Mouse (Mus musculus) lung, postnatal 0 days (tissue): ENCODE measurements around the gene Gfpt2. TPM values are rescaled to one million over a fixed set of nuclear protein-coding genes. Genes with fewer than 3 reads are reported as not detected.

Source experiments
- ATAC-seq: fragments of 200-750 bp; cut with Nextera tagmentation; 2 replicates; pipeline ENCODE4 v1.8.0; 2017; ENCODE audit warnings: moderate library complexity
- DNase-seq: peaks from one replicate; pipeline ENCODE4 v3.0.0-alpha.2; 2016; ENCODE audit warnings: low spot score
- H3K27ac ChIP-seq: fragments of 300-500 bp; sonication (generic); 2 replicates; pipeline ENCODE4 v1.5.1; 2014; ENCODE audit warnings: antibody characterized with exemption, mild to moderate bottlenecking, low read length, mixed read lengths
- H3K27me3 ChIP-seq: fragments of 300-500 bp; sonication (generic); replicated peaks from 2 replicates; pipeline ENCODE4 v1.6.1; 2014; ENCODE audit warnings: low read length, mixed read lengths; ENCODE audit not compliant: insufficient read depth
- H3K36me3 ChIP-seq: fragments of 300-500 bp; sonication (generic); 2 replicates; pipeline ENCODE4 v1.6.1; 2014; ENCODE audit warnings: low read length, mixed read lengths; ENCODE audit not compliant: insufficient read depth
- H3K4me1 ChIP-seq: fragments of 300-500 bp; sonication (generic); 2 replicates; pipeline ENCODE4 v1.6.1; 2014; ENCODE audit warnings: antibody characterized with exemption, low read depth, low read length, mixed read lengths; ENCODE audit not compliant: insufficient read depth
- H3K4me2 ChIP-seq: fragments of 300-500 bp; sonication (generic); replicated peaks from 2 replicates; pipeline ENCODE4 v1.6.1; 2014; ENCODE audit warnings: low read depth, mild to moderate bottlenecking, low read length, moderate library complexity, mixed read lengths
- H3K4me3 ChIP-seq: fragments of 300-500 bp; sonication (generic); 2 replicates; pipeline ENCODE4 v1.5.1; 2014; ENCODE audit warnings: low read depth, low read length
- H3K9ac ChIP-seq: fragments of 300-500 bp; sonication (generic); replicated peaks from 2 replicates; pipeline ENCODE4 v1.6.1; 2014; ENCODE audit warnings: low read depth, mild to moderate bottlenecking
- H3K9me3 ChIP-seq: fragments of 300-500 bp; sonication (generic); 2 replicates; pipeline ENCODE4 v1.6.1; 2016; ENCODE audit warnings: low read length, mixed read lengths
- CTCF ChIP-seq: IDR thresholded peaks from 2 replicates; pipeline ENCODE4 v1.5.1; 2016; ENCODE audit warnings: antibody characterized with exemption, mild to moderate bottlenecking
- EP300 ChIP-seq: IDR thresholded peaks from 2 replicates; pipeline ENCODE4 v1.6.1; 2016; ENCODE audit warnings: antibody characterized with exemption, mild to moderate bottlenecking, control low read depth
- WGBS: fragments of 180-500 bp; shearing (Covaris S2); extraction: QIAGEN DNeasy Blood & Tissue Kit; methylation state at CpG from one replicate; pipeline ENCODE4 v1.1.7; 2014; 5-methylcytosine and 5-hydroxymethylcytosine counted together
- polyA plus RNA-seq: library from polyadenylated mRNA; unstranded; fragments of >200 nt; fragmentation: Nextera tagmentation; extraction: Ambion mirVana; gene quantifications from 2 replicates; pipeline ENCODE4 v1.2.1, GENCODE M21; 2015

Gfpt2 gene
- polyA plus RNA-seq, 1 experiment from 2014 or later = 4.5 TPM

DNA sequence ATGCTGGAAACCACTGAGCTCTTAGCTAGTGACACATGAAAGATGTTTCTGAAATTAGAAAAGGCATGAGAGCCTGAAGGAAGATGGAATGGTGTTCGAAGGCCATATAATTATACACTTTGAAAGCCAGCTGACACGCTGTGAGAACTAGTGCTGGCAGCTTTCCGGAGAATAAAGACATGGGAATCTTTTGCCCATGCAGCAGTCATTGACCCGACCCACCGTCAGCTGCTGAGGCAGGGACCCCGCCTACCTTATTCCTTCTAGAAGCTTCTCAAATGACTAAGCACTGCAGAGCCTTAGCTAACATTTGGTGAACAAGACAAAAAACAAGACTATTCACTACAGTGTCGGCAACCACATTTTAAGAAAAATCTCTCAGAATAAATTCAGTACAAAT, 25.7 kb downstream of the Gfpt2 start:
- TF ChIP-seq CTCF (no peak), EP300 (no peak)
- Histone ChIP-seq H3K27me3 (no peaks in the 10 kb centered on the region), H3K4me3 (no peak overlapping the region), H3K9ac (no peak overlapping the region), H3K9me3 (no peaks in the 10 kb centered on the region), H3K27ac (no peak overlapping the region), H3K4me2 (no peak overlapping the region), H3K4me1 (no peaks in the 10 kb centered on the region), H3K36me3 (no peaks in the 10 kb centered on the region)
- no peak for DNase-seq
- 84% methylated on average over 7 of the region's 7 CpGs for WGBS
- no peak for ATAC-seq

DNA sequence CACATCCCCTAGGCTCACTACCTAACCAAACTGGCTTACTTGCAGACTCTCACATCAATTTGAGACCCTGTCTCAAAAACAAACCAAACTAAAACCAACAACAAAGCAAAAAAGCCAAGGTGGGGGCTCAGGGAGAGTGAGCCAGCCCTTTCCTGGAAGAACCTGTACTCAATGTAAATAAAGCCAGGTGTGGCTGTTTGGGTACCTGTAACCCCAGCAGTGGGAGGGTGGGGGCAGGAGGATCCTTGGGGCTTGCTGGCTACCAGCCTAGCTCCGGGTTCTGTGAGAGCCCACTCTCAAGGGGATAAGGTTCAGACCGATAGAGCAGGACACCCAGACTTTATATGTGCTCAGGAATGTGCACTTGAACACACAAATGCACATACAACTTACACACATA, 26.9 kb downstream of the Gfpt2 start:
- TF ChIP-seq EP300 = no peak
- Histone ChIP-seq H3K36me3 (no peaks in the 10 kb centered on the region), H3K4me2 (no peak overlapping the region), H3K4me3 (no peak overlapping the region), H3K9me3 (no peaks in the 10 kb centered on the region), H3K9ac (no peak overlapping the region), H3K4me1 (no peaks in the 10 kb centered on the region), H3K27me3 (no peaks in the 10 kb centered on the region), H3K27ac (no peak overlapping the region)
- 70% methylated on average over 2 of the region's 2 CpGs for WGBS
- DNase-seq (no peak), ATAC-seq (no peak)

DNA sequence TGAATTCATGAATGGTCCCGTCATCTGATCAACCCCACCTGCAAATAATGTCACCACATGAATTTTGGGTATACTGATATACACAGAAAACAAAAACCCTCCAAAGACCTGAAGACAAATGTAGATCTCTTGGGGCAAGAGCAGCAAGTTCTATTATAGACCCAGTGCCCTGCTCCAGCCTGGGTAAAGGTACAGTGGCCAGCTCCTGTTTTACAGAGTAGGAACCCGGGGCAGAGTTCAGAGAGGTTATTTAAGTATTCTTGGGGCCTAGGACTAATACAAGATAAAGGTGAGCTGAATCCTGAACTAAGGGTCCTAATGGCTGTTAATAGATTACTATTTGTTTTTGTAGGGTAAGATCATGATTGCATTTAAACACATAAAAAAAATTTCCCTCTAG, 27.6 kb downstream of the Gfpt2 start:
- Histone ChIP-seq H3K4me2 (no peak overlapping the region), H3K9ac (no peak overlapping the region), H3K27me3 (no peaks in the 10 kb centered on the region), H3K4me1 (no peaks in the 10 kb centered on the region), H3K36me3 (no peaks in the 10 kb centered on the region), H3K4me3 (no peak overlapping the region), H3K9me3 (no peaks in the 10 kb centered on the region), H3K27ac (no peak overlapping the region)
- ATAC-seq = no peak
- WGBS = 74% methylated on average over 2 of the region's 2 CpGs
- no peak for DNase-seq
- TF ChIP-seq EP300 (no peak), CTCF (no peak)

DNA sequence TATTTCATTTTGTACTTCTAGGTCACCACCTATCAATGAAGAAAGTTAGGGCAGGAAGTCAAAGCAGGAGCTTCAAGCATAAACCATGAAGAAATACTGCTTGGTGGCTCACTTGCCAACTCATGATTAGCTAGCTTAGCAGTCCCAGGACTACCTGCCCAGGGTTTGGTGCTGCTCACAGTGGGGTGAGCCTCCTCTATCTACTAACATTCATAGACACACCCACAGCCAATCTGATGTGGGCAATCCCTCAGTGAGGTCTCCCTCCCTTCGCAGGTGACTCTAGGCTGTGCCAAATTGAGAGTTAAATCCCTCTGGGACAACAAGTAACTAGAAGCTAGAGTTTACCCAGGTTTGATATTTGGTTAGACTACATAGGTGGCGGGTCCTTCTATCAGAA, 28.4 kb downstream of the Gfpt2 start:
- Histone ChIP-seq H3K4me1 (no peaks in the 10 kb centered on the region), H3K27ac (no peak overlapping the region), H3K9ac (no peak overlapping the region), H3K4me2 (no peak overlapping the region), H3K36me3 (no peaks in the 10 kb centered on the region), H3K27me3 (no peaks in the 10 kb centered on the region), H3K9me3 (no peaks in the 10 kb centered on the region), H3K4me3 (no peak overlapping the region)
- TF ChIP-seq CTCF = no peak
- TF ChIP-seq EP300 = no peak
- no peak for DNase-seq
- no peak for ATAC-seq
- 89% methylated on average over 2 of the region's 2 CpGs for WGBS

DNA sequence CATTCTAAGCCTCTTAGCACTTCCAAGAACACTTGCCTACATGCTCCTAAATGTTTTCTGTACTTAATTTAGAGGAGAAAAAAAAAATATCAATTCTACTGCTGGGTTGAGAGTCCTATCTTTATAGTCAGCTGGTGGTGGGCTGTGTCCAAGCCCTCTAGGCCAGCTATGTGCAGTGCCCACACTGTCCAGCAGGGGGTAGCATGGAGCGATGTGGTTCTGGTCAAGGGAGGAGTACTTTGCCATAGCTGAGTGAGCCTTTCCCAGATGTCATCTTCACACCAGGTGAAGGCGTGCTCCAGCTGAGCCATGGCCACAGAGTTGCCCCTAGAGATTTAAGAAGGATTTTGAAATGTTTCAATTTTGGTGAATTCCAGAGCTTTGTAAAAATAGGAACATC, 30.9 kb downstream of the Gfpt2 start:
- TF ChIP-seq CTCF (peak; percentile 96), EP300 (no peak)

DNA sequence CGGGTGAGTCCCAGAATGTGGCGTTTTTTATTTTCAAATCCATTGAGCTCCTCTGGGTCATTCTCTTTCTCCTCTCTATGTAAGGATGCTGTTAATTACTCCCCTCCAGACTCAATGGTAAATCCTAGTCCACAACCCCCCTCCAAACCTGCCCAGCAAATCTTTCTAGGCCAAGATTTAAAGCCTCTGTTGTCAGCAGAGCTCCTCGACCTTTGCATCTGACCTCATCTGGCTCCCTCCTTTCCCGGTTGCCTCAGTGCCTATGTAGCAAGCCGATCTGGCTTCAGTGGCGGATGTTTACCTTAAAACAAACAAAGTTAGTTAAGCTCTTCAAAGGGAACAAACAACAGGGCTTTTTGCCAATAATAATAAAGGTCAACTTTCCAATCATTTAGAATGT, 33.3 kb downstream of the Gfpt2 start:
- Histone ChIP-seq H3K4me2 (no peak overlapping the region), H3K4me1 (no peaks in the 10 kb centered on the region), H3K9ac (no peak overlapping the region), H3K27ac (no peak overlapping the region), H3K4me3 (no peak overlapping the region), H3K36me3 (no peaks in the 10 kb centered on the region), H3K9me3 (no peaks in the 10 kb centered on the region), H3K27me3 (no peaks in the 10 kb centered on the region)
- ATAC-seq (0 out of 2 replicates have a peak, but pooled peaks have one; percentile 25), DNase-seq (peak; percentile 73)
- peak; percentile 52; the same call in 1 of the 2 replicates for TF ChIP-seq EP300
- no peak for TF ChIP-seq CTCF
- WGBS = 29% methylated on average over 6 of the region's 6 CpGs

More for the DNA sequence above, 30.9 kb downstream of the Gfpt2 start:
- ATAC-seq = peak; percentile 43; the same call in 1 of the 2 replicates
- WGBS = 37% methylated on average over 2 of the region's 2 CpGs
- Histone ChIP-seq H3K27me3 (no peaks in the 10 kb centered on the region), H3K27ac (no peak overlapping the region), H3K9me3 (no peaks in the 10 kb centered on the region), H3K4me2 (no peak overlapping the region), H3K36me3 (no peaks in the 10 kb centered on the region), H3K4me3 (no peak overlapping the region), H3K4me1 (no peaks in the 10 kb centered on the region), H3K9ac (no peak overlapping the region)
- peak; percentile 34 for DNase-seq

DNA sequence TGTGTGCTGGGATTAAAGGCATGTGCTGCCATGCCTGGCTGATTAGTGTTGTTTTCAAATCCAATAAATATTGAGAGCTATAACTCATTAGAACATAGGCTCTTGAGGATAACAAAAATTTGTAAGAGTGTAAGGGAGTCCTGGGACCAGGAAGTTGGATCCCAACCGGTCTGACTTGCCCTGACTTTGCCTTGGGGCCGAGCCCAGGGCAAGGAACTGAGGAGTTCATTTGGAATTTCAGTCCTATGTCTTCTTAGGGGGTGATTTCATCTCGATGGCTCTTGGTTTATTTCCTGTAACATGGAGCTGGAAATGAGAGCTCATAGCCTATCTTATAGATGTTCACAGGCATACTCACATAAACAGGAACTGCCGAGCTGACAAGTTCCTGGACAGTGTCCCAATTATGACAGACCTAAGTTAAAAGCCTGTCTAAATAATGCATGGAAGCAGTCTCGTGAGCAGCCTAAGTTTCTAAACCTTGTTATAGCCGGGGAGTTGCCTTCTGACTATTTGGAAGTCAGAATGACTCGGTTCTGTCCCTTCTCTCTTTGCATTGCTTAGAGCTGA, 35.3 kb downstream of the Gfpt2 start:
- ATAC-seq (peak; percentile 87), DNase-seq (peak; percentile 75)
- no peaks in the 10 kb centered on the region for H3K9me3 ChIP-seq
- no peak overlapping the region for H3K4me3 ChIP-seq
- H3K27ac ChIP-seq = peak overlapping the region; percentile 68
- no peak overlapping the region for H3K4me2 ChIP-seq
- WGBS = 33% methylated on average over 7 of the region's 7 CpGs
- no peaks in the 10 kb centered on the region for H3K36me3 ChIP-seq
- H3K9ac ChIP-seq = no peak overlapping the region
- H3K27me3 ChIP-seq = no peaks in the 10 kb centered on the region
- TF ChIP-seq CTCF = no peak
- peak; percentile 93 for TF ChIP-seq EP300
- no peaks in the 10 kb centered on the region for H3K4me1 ChIP-seq
